Mouse (Mus musculus) liver, embryonic 11.5 days (tissue): ENCODE measurements around the gene Camkmt. TPM values are rescaled to one million over a fixed set of nuclear protein-coding genes. Genes with fewer than 3 reads are reported as not detected.

Experiments
- ATAC-seq: fragments of 200-750 bp; cut with Nextera tagmentation; replicated peaks from 2 replicates; pipeline ENCODE4 v1.8.0; 2017; ENCODE audit warnings: moderate number of reproducible peaks, mild to moderate bottlenecking, moderate TSS enrichment, moderate library complexity; ENCODE audit not compliant: low FRiP score
- DNase-seq: peaks from one replicate; pipeline ENCODE4 v3.0.0-alpha.2; 2017; ENCODE audit warnings: low spot score
- H3K27ac ChIP-seq: fragments of 300-500 bp; sonication (generic); 2 replicates; pipeline ENCODE4 v1.5.1; 2014; ENCODE audit warnings: mild to moderate bottlenecking, low read depth, low read length, control low read depth
- H3K27me3 ChIP-seq: fragments of 300-500 bp; sonication (generic); replicated peaks from 2 replicates; pipeline ENCODE4 v1.6.1; 2014; ENCODE audit warnings: low read length, mixed read lengths; ENCODE audit not compliant: control insufficient read depth, insufficient read depth
- H3K36me3 ChIP-seq: fragments of 300-500 bp; sonication (generic); 2 replicates; pipeline ENCODE4 v1.6.1; 2014; ENCODE audit warnings: mild to moderate bottlenecking, low read length, moderate library complexity, mixed read lengths; ENCODE audit not compliant: control insufficient read depth, insufficient read depth
- H3K4me1 ChIP-seq: fragments of 300-500 bp; sonication (generic); replicated peaks from 2 replicates; pipeline ENCODE4 v1.6.1; 2014; ENCODE audit warnings: low read length, mixed read lengths; ENCODE audit not compliant: control insufficient read depth, insufficient read depth
- H3K4me2 ChIP-seq: fragments of 300-500 bp; sonication (generic); 2 replicates; pipeline ENCODE4 v1.6.1; 2014; ENCODE audit warnings: mild to moderate bottlenecking, control low read depth, moderate library complexity
- H3K4me3 ChIP-seq: fragments of 300-500 bp; sonication (generic); 2 replicates; pipeline ENCODE4 v1.5.1; 2014; ENCODE audit warnings: low read depth, low read length, control low read depth
- H3K9ac ChIP-seq: fragments of 300-500 bp; sonication (generic); 2 replicates; pipeline ENCODE4 v1.6.1; 2014; ENCODE audit warnings: low read depth, low read length, control low read depth
- H3K9me3 ChIP-seq: fragments of 300-500 bp; sonication (generic); 2 replicates; pipeline ENCODE4 v1.6.1; 2016; ENCODE audit warnings: low read length, inconsistent platforms, mixed read lengths; ENCODE audit not compliant: control insufficient read depth
- WGBS: fragments of 180-500 bp; shearing (Covaris S2); extraction: QIAGEN DNeasy Blood & Tissue Kit; methylation state at CpG from one replicate; pipeline ENCODE4 v1.1.7; 2014; 5-methylcytosine and 5-hydroxymethylcytosine counted together
- polyA plus RNA-seq: library from polyadenylated mRNA; unstranded; fragments of >200 nt; fragmentation: Nextera tagmentation; extraction: Ambion mirVana; gene quantifications from 2 replicates; pipeline ENCODE4 v1.2.1, GENCODE M21; 2014

Camkmt gene
- 6.4 and 6.8 TPM in 2 replicates for polyA plus RNA-seq

GRCm38 (mm10) chr17:85090120-85091099 lies at the start of gene Camkmt, which contains the start of gene Prepl:
TSS of gene Camkmt (plus strand) at chr17:85090552.
TSS of gene Prepl (minus strand) at chr17:85090241.
- ATAC-seq (peak; percentile 99), DNase-seq (peak; percentile 96)
- peak within 1 kb of the TSS; percentile 69 for H3K4me2 ChIP-seq
- no peaks in the 10 kb centered on the region for H3K9me3 ChIP-seq
- peak within 1 kb of the TSS; percentile 81 for H3K9ac ChIP-seq
- peak within 1 kb of the TSS; percentile 88 for H3K4me3 ChIP-seq
- under 1% methylated on average over 63 of the region's 63 CpGs for WGBS
- H3K27ac ChIP-seq, result peak within 1 kb of the TSS; percentile 57; the same call in 1 of the 2 replicates
- no peaks in the 10 kb centered on the region for H3K27me3 ChIP-seq
- H3K36me3 ChIP-seq, result no peaks in the 10 kb centered on the region
- peaks cover 6% of the 10 kb centered on the region; the same call in 1 of the 2 replicates for H3K4me1 ChIP-seq

- no peak overlapping the region for H3K4me2 ChIP-seq
- ATAC-seq (no peak), DNase-seq (no peak)
- H3K4me3 ChIP-seq, result no peak overlapping the region
- no peak overlapping the region for H3K9ac ChIP-seq
- H3K9me3 ChIP-seq, result no peaks in the 10 kb centered on the region
- H3K4me1 ChIP-seq, result peaks cover 3% of the 10 kb centered on the region; the same call in 1 of the 2 replicates
- WGBS, result 62% methylated on average over 7 of the region's 7 CpGs
- no peaks in the 10 kb centered on the region for H3K36me3 ChIP-seq
- no peak overlapping the region for H3K27ac ChIP-seq
- H3K27me3 ChIP-seq, result no peaks in the 10 kb centered on the region
Observed at GRCm38 (mm10) chr17:85040913-85041312, 49.4 kb upstream of the Camkmt start.

- 68% methylated on average over 6 of the region's 6 CpGs for WGBS
- Histone ChIP-seq H3K27ac (no peak overlapping the region), H3K9me3 (no peaks in the 10 kb centered on the region), H3K36me3 (no peaks in the 10 kb centered on the region), H3K4me1 (peaks cover 3% of the 10 kb centered on the region; the same call in 1 of the 2 replicates), H3K27me3 (no peaks in the 10 kb centered on the region), H3K9ac (no peak overlapping the region), H3K4me3 (no peak overlapping the region), H3K4me2 (no peak overlapping the region)
- ATAC-seq (no peak), DNase-seq (no peak)
Observed at GRCm38 (mm10) chr17:85042419-85042818, 47.9 kb upstream of the Camkmt start.

GRCm38 (mm10) chr17:85043404-85043816 lies 46.9 kb upstream of the Camkmt start:
- H3K4me1 ChIP-seq, result peaks cover 3% of the 10 kb centered on the region; the same call in 1 of the 2 replicates
- H3K4me3 ChIP-seq, result no peak overlapping the region
- WGBS, result 73% methylated on average over 6 of the region's 6 CpGs
- no peaks in the 10 kb centered on the region for H3K36me3 ChIP-seq
- no peak overlapping the region for H3K27ac ChIP-seq
- ATAC-seq (no peak), DNase-seq (no peak)
- no peaks in the 10 kb centered on the region for H3K27me3 ChIP-seq
- no peak overlapping the region for H3K9ac ChIP-seq
- H3K4me2 ChIP-seq, result no peak overlapping the region
- H3K9me3 ChIP-seq, result no peaks in the 10 kb centered on the region

GRCm38 (mm10) chr17:85044466-85044865 lies 45.9 kb upstream of the Camkmt start:
- H3K9ac ChIP-seq, result no peak overlapping the region
- ATAC-seq, result no peak
- H3K4me2 ChIP-seq, result no peak overlapping the region
- no peaks in the 10 kb centered on the region for H3K27me3 ChIP-seq
- no peaks in the 10 kb centered on the region for H3K9me3 ChIP-seq
- no peaks in the 10 kb centered on the region for H3K36me3 ChIP-seq
- H3K4me1 ChIP-seq, result peaks cover 3% of the 10 kb centered on the region; the same call in 1 of the 2 replicates
- H3K4me3 ChIP-seq, result no peak overlapping the region
- no peak for DNase-seq
- H3K27ac ChIP-seq, result no peak overlapping the region
- 86% methylated on average over 5 of the region's 5 CpGs for WGBS

GRCm38 (mm10) chr17:85045160-85045559 lies 45.2 kb upstream of the Camkmt start:
- 83% methylated on average over 12 of the region's 12 CpGs for WGBS
- H3K27ac ChIP-seq, result no peak overlapping the region
- no peak overlapping the region for H3K9ac ChIP-seq
- DNase-seq, result no peak
- no peak overlapping the region for H3K4me3 ChIP-seq
- no peak for ATAC-seq
- no peaks in the 10 kb centered on the region for H3K36me3 ChIP-seq
- no peaks in the 10 kb centered on the region for H3K9me3 ChIP-seq
- H3K4me2 ChIP-seq, result no peak overlapping the region
- peaks cover 3% of the 10 kb centered on the region; the same call in 1 of the 2 replicates for H3K4me1 ChIP-seq
- no peaks in the 10 kb centered on the region for H3K27me3 ChIP-seq

GRCm38 (mm10) chr17:85048379-85048778 lies 42.0 kb upstream of the Camkmt start:
- Histone ChIP-seq H3K4me3 (no peak overlapping the region), H3K9me3 (no peaks in the 10 kb centered on the region), H3K9ac (no peak overlapping the region), H3K27me3 (no peaks in the 10 kb centered on the region), H3K4me2 (no peak overlapping the region), H3K4me1 (no peaks in the 10 kb centered on the region), H3K27ac (no peak overlapping the region), H3K36me3 (no peaks in the 10 kb centered on the region)
- DNase-seq (no peak), ATAC-seq (no peak)
- WGBS, result 81% methylated on average over 5 of the region's 5 CpGs

GRCm38 (mm10) chr17:85058276-85058675 lies 32.1 kb upstream of the Camkmt start:
- Histone ChIP-seq H3K9ac (no peak overlapping the region), H3K27ac (no peak overlapping the region), H3K4me2 (no peak overlapping the region), H3K36me3 (no peaks in the 10 kb centered on the region), H3K27me3 (no peaks in the 10 kb centered on the region), H3K4me3 (no peak overlapping the region), H3K4me1 (no peaks in the 10 kb centered on the region), H3K9me3 (no peaks in the 10 kb centered on the region)
- 82% methylated on average over 7 of the region's 7 CpGs for WGBS
- ATAC-seq (no peak), DNase-seq (no peak)
